Mouse (Mus musculus): ENCODE measurements at regions not wholly inside any gene's neighbourhood (a gene's known extent, or its start where the extent isn't known, plus 50 kb on each side); places are given as distances from the start of the nearest gene placed in this dataset.

DNA sequence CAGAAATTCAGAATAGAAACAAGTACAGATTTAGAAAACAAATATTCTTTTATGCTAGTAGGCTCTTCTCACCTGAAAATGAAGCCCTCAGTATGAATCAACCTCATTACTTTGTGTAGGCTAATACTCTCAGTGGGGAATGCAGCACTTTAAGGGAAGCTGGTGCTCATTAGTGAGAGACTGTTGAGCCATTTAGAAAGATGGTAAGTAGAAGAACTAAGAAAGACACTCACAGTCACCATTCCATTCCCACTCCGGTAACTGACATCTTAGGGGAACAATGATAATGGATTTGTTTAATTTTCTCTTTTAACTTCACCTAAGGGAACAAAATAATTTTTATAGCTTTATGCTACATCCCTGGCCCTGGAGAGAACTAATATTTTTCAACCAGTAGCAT, 648.0 kb upstream of the Nova1 start:
- DNase-seq: no peak

DNA sequence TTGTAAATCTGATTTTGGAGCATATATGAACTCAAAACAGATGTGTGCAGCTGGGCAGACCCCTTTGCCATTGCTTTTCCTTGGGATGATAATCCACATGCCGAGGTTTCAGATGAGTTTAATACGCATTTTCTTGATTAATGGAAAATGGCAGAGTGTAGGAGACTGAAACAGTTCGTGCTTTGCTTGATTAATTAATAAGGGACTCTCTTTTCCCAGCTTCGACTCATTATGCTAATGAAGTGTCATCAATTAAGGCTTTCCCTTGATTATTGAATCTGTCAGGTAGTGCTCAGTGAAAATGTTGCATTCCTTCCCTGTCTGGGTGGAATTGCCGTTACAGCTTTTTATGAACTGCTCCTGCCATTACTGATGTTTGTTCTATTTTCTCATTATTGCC, 647.2 kb upstream of the Nova1 start:
- no peak for DNase-seq

DNA sequence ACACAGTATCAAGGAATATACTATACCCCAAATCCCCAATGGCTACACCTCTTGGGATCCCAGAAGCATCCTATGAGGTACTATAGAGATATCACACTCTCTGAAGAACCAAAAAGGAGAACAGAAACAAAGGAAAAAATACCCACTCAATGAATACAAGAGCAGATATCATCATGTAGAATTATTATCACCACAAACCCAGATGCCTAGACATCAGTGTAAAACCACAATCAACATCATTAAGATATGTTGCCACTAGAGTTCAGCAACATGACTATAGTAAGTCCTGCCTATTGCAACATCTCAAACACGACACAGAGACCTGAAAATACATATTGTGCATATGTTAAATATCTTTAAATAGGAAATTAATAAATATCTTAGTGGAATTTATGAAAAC, 612.9 kb upstream of the Nova1 start:
- DNase-seq: no peak

DNA sequence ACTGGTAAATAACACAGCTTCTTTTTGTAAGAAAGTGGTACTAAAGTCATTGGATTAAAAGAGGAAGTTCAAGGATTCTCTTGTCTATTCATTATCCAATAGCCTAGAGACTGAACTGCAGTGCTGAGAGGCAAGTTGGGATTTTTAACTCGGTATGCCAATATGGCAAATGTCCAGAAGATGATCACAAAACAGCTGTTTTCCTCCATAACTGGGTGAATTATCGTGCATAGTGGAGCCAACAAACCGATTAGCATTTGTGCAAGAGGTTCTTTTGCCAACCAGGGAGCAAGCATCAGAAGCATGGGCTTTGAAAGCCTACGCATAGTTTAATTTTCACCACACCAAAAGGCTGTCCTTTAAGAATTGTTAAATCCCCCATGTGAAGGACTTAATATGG, 593.5 kb upstream of the Nova1 start:
- DNase-seq: no peak

- no peak for DNase-seq
Observed at GRCm38 (mm10) chr12:47406563-47406962, 587.8 kb upstream of the Nova1 start.

DNA sequence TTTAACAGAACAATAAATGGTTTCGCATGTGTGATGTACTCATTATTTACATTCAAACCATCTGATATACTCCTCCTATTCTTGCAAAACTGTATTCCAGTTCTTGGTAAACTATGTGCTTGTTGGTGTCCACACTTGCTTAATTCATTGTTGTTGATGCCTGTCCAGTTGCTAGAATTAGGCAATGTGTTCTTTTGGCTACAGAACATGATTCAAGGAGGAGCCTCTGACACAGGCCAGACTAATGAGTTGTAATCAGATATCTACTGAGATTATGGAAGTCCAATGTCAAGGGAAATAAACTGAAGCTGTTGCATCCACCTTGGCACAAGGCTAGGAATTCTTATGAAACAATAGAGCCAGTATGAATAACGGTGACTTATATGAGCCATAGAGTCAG, 587.4 kb upstream of the Nova1 start:
- no peak for DNase-seq

GRCm38 (mm10) chr12:47383225-47383624, 564.5 kb upstream of the Nova1 start:
- no peak for DNase-seq

GRCm38 (mm10) chr12:47353269-47353668, 534.5 kb upstream of the Nova1 start:
- DNase-seq: no peak

GRCm38 (mm10) chr12:47351229-47351628, 532.5 kb upstream of the Nova1 start:
- DNase-seq: no peak

DNA sequence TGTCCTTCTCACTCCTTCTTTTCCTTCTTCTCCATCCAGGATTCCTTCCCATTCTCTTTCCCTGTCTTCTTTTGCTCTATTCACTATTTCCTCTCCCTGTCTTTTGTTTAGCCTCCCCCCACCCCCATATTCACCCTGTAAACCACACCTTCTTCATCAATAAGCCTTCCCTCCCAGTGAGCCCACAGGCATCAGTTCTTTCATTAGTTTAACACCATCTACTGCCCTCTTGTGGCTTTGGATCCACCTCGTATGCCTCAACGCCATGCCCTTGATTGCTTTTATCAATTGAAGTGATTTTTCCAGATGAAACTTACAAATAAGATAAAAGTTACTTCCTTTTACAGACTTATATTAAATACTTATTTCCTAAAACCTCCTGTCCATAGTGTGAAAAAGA, 494.7 kb upstream of the Nova1 start:
- peak; percentile 13 for DNase-seq

- DNase-seq: no peak
Observed at GRCm38 (mm10) chr12:47275904-47276303, 457.2 kb upstream of the Nova1 start.

DNA sequence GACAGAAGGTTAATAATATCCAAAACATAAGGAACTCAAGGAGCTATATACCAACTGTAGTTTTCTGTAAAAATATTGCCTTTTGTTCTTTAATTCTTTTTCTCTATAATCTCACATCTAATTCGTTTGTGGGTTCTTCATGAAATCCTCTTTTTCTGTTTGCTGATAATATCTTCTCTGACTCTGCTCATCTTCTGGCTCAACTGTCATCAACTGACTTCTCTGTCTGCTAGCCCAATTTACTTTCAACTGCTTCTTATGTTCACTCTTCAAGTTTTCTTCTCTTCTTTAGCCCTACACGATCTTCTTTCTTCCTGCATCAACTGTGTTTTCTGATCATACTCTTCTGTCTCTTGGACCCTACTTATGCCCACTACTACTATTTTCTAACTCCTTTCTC, 453.6 kb upstream of the Nova1 start:
- no peak for DNase-seq

- DNase-seq: no peak
Observed at GRCm38 (mm10) chr12:47264118-47264517, 445.4 kb upstream of the Nova1 start.

DNA sequence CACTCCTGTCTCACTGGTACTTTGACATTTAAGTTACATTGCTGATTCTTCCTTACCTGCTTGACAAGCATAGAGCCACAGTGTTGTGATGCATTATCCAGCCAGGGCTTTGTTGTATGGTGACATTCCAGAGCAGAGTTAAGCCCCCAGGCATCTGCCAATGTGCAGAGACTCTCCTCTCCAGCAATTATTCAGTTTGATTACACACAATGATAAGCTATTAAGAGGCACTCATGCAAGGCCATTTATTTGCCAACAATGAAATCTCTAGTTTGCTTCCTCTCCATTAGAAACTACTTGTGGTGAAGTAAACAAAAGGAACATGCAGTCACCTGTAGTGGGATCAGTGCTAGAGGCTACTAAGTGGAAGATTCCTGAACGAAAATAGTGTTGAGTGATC, 444.7 kb upstream of the Nova1 start:
- DNase-seq: no peak

DNA sequence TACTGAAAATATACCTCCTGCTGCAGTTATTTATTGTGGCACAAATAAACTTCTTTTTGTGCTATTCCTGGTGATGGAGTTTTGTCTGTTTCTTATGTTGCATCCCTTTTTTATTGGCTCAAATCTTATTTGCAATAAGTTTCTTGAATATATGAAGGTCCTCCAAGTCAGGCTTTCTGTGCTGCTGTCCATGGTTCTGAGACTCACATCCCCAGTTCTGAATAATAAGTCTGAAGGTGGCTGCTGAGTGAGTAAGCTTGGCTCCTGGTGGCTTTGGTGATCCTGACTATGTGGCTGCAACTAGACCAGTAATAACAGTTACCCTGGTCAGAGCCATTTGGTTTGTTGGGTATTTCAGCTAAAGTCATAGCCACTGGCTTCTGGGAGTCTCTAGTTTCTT, 433.6 kb upstream of the Nova1 start:
- DNase-seq: no peak

GRCm38 (mm10) chr12:47243623-47244514, 425.1 kb upstream of the Nova1 start:
- DNase-seq: no peak

DNA sequence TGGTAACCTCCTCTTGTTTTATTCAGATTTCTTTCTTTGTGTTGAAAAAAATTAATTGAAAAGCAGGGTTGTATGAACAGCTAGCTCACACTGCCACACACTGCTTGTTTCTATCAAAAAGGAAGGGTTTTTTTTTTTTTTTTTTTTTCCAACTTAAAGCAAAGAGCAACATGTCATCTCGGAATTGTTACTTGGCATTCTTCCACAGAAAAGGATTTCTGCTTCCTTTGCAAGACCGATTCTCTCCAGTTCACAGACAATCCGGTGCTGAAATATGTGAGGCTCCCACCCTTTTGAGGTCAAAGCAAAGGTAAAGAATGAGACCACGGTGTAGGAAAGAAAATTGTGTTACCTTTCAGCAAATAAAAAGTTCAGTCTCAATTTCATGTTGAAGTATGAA, 401.3 kb upstream of the Nova1 start:
- DNase-seq: no peak

GRCm38 (mm10) chr12:47219340-47219739, 400.6 kb upstream of the Nova1 start:
- no peak for DNase-seq

GRCm38 (mm10) chr12:47211417-47212104, 392.8 kb upstream of the Nova1 start:
- no peak for DNase-seq

DNA sequence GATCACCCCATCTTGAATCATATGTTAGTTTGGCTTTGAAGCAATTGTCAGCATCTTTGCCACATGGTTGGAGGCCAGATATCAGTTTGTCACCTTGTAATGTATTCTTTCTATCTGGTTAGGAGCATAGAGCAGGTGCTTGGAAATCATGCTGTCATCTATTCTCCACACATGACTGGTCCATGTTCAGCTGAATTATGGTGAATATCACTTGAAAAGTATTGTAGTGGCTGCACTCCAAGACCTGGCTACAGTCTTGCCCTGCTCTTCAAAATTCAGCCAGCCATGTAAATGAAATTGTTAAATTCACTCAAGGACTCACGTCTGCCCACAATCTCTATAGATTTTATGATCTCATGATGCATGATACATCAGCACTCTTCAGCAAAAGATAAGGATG, 384.2 kb upstream of the Nova1 start:
- no peak for DNase-seq

DNA sequence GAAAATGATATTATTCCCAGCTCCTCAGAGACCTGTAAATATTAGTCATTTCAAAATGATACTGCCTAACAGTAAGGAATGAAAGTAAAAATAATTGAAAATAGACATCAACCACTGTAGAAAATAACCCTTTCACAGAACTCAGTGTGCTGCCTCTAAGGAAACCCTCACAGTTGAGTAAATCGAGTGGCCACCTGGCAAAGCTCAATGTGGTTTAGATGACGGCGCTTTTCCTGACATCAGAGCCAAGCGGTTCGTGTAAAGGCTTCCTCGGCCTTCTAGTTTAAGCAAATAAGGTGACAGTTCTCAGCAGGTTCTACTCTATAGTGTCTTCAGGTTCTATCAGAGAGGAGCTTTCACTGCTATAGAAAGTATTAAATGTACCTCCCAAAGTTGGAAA, 379.9 kb upstream of the Nova1 start:
- no peak for DNase-seq

GRCm38 (mm10) chr12:47164736-47165135, 346.0 kb upstream of the Nova1 start:
- DNase-seq: no peak

GRCm38 (mm10) chr12:47164031-47164717, 345.4 kb upstream of the Nova1 start:
- DNase-seq: peak; percentile 33

DNA sequence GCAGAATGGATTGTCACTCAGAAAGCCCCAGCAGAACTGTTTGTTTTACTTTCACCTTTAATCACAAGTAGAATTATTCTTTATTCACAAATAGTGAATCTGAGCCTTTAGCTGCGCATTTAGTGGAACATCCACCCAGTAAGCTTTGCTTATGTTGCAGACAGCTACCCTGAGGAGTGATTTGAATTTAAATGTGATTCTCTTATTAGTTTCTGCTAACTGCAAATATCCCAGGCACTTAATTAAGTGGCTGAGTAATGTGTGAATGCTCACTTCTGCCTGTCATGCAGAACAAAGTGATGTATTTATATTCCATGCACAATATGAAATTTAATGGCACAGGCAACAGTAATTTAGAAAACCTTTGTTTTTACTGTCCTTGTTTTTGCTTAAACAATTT, 344.4 kb upstream of the Nova1 start:
- no peak for DNase-seq

Data from lung, postnatal 14 days (tissue).